Mouse (Mus musculus) ES-Bruce4 (cell line): ENCODE data around the gene Gm47995. TPM values are rescaled to one million over a fixed set of nuclear protein-coding genes. Genes with fewer than 3 reads are reported as not detected.

Experiments used
- H3K27ac ChIP-seq: 2 replicates; pipeline ENCODE4 v1.5.1; 2012; ENCODE audit warnings: low read length, inconsistent platforms; ENCODE audit not compliant: insufficient read depth
- H3K27me3 ChIP-seq: 2 replicates; pipeline ENCODE4 v1.6.1; 2012; ENCODE audit warnings: mild to moderate bottlenecking, low read length, inconsistent platforms; ENCODE audit not compliant: control insufficient read depth, poor library complexity, insufficient read depth, severe bottlenecking
- H3K36me3 ChIP-seq: 2 replicates; pipeline ENCODE4 v1.6.1; 2012; ENCODE audit warnings: inconsistent platforms, mild to moderate bottlenecking, low read length, moderate library complexity; ENCODE audit not compliant: control insufficient read depth, poor library complexity, insufficient read depth, severe bottlenecking
- H3K4me1 ChIP-seq: one replicate; pipeline ENCODE4 v1.8.1; 2011; ENCODE audit warnings: low read length; ENCODE audit not compliant: control insufficient read depth, insufficient read depth
- H3K4me3 ChIP-seq: 2 replicates; pipeline ENCODE4 v1.5.1; 2011; ENCODE audit warnings: low read depth, mild to moderate bottlenecking, low read length
- H3K9ac ChIP-seq: 2 replicates; pipeline ENCODE4 v1.6.1; 2012; ENCODE audit warnings: low read depth, mild to moderate bottlenecking, inconsistent platforms; ENCODE audit not compliant: poor library complexity, severe bottlenecking
- H3K9me3 ChIP-seq: replicated peaks from 2 replicates; pipeline ENCODE4 v1.6.1; 2012; ENCODE audit warnings: mild to moderate bottlenecking, low read length, inconsistent platforms; ENCODE audit not compliant: control insufficient read depth, poor library complexity, insufficient read depth, severe bottlenecking
- CTCF ChIP-seq: IDR thresholded peaks from one replicate; pipeline ENCODE4 v1.8.1; 2011; ENCODE audit warnings: low read depth, low read length
- EP300 ChIP-seq: IDR thresholded peaks from 2 replicates; pipeline ENCODE4 v1.6.1; 2011; ENCODE audit warnings: low read depth, low read length; ENCODE audit not compliant: insufficient read depth
- POLR2A ChIP-seq: IDR thresholded peaks from one replicate; pipeline ENCODE4 v1.8.1; 2011; ENCODE audit warnings: low read length; ENCODE audit not compliant: insufficient read depth
- polyA plus RNA-seq: library from polyadenylated mRNA; stranded (reverse); fragments of >200 nt; gene quantifications from 2 replicates; pipeline ENCODE4 v1.2.4, GENCODE M21; 2011; ENCODE audit warnings: low read depth; ENCODE audit not compliant: missing spikeins, insufficient read depth, insufficient read length

Gm47995 gene
- polyA plus RNA-seq, 1 experiment: not detected

- Histone ChIP-seq H3K27me3 (no peaks in the 10 kb centered on the region), H3K9ac (no peak overlapping the region), H3K4me1 (no peaks in the 10 kb centered on the region), H3K27ac (no peak overlapping the region), H3K4me3 (no peak overlapping the region), H3K9me3 (no peaks in the 10 kb centered on the region), H3K36me3 (no peaks in the 10 kb centered on the region)
- TF ChIP-seq EP300 (no peak), CTCF (no peak), POLR2A (no peak)
Measured at GRCm38 (mm10) chr1:151224536-151224935, 26.3 kb downstream of the Gm47995 start.

GRCm38 (mm10) chr1:151227506-151227905 is 29.3 kb downstream of the Gm47995 start:
- Histone ChIP-seq H3K4me1 (no peaks in the 10 kb centered on the region), H3K27ac (no peak overlapping the region), H3K9me3 (no peaks in the 10 kb centered on the region), H3K27me3 (no peaks in the 10 kb centered on the region), H3K4me3 (no peak overlapping the region), H3K36me3 (no peaks in the 10 kb centered on the region), H3K9ac (no peak overlapping the region)
- TF ChIP-seq CTCF: no peak
- TF ChIP-seq EP300: no peak
- no peak for TF ChIP-seq POLR2A

DNA sequence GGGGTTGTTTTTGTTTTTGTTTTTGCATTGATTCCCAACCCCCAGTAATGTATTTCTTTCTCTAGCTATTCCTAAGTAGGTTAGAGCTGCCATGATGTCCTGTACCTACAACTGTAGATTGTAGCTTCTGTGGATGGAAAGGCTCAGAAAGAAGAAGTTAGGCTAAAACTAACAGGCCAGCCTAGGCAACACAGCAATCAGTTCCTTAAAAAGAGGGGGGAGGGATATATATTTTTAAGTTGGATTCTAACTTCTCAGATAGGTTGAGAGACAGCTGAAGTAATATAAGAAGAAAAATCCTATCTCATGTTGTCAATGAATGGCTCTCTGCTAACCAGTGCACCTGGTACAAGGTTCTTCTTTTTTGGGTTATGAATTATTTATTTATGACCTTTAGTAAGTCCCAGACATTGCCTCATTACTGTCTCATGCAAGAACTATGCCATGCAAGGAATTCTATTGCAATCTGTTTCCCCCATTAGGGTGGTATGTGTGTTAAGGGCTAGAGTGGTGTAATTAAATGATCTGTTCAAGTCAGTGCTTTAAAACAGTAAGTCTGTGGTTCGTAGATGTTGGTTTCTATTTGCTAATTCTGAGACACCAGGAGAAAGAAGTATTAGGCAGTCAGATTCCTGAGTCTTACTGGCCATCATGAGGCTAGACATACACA is 30.2 kb downstream of the Gm47995 start:
- H3K4me1 ChIP-seq: no peaks in the 10 kb centered on the region
- no peak overlapping the region for H3K4me3 ChIP-seq
- H3K27ac ChIP-seq: no peak overlapping the region
- no peaks in the 10 kb centered on the region for H3K9me3 ChIP-seq
- no peaks in the 10 kb centered on the region for H3K27me3 ChIP-seq
- TF ChIP-seq EP300: no peak
- TF ChIP-seq CTCF: no peak
- no peak for TF ChIP-seq POLR2A
- no peaks in the 10 kb centered on the region for H3K36me3 ChIP-seq
- no peak overlapping the region for H3K9ac ChIP-seq

- no peaks in the 10 kb centered on the region for H3K9me3 ChIP-seq
- H3K4me1 ChIP-seq: peaks cover 2% of the 10 kb centered on the region
- H3K9ac ChIP-seq: no peak overlapping the region
- H3K27me3 ChIP-seq: no peaks in the 10 kb centered on the region
- H3K4me3 ChIP-seq: no peak overlapping the region
- H3K36me3 ChIP-seq: no peaks in the 10 kb centered on the region
- no peak overlapping the region for H3K27ac ChIP-seq
- TF ChIP-seq EP300: no peak
- no peak for TF ChIP-seq CTCF
- TF ChIP-seq POLR2A: no peak
Measured at GRCm38 (mm10) chr1:151232346-151232745, 34.1 kb downstream of the Gm47995 start.

GRCm38 (mm10) chr1:151233756-151234155 is 35.5 kb downstream of the Gm47995 start:
- H3K36me3 ChIP-seq: no peaks in the 10 kb centered on the region
- no peak overlapping the region for H3K27ac ChIP-seq
- H3K27me3 ChIP-seq: no peaks in the 10 kb centered on the region
- H3K4me3 ChIP-seq: no peak overlapping the region
- H3K9me3 ChIP-seq: no peaks in the 10 kb centered on the region
- H3K9ac ChIP-seq: no peak overlapping the region
- TF ChIP-seq CTCF (no peak), EP300 (no peak), POLR2A (no peak)
- H3K4me1 ChIP-seq: peaks cover 2% of the 10 kb centered on the region

GRCm38 (mm10) chr1:151235574-151235973 is 37.3 kb downstream of the Gm47995 start:
- no peaks in the 10 kb centered on the region for H3K36me3 ChIP-seq
- H3K9me3 ChIP-seq: no peaks in the 10 kb centered on the region
- H3K9ac ChIP-seq: no peak overlapping the region
- peaks cover 2% of the 10 kb centered on the region for H3K4me1 ChIP-seq
- H3K27me3 ChIP-seq: no peaks in the 10 kb centered on the region
- no peak overlapping the region for H3K27ac ChIP-seq
- no peak for TF ChIP-seq CTCF
- TF ChIP-seq EP300: no peak
- no peak for TF ChIP-seq POLR2A
- H3K4me3 ChIP-seq: no peak overlapping the region
